Mouse (Mus musculus): ENCODE results near the gene Wdr70.

DNA sequence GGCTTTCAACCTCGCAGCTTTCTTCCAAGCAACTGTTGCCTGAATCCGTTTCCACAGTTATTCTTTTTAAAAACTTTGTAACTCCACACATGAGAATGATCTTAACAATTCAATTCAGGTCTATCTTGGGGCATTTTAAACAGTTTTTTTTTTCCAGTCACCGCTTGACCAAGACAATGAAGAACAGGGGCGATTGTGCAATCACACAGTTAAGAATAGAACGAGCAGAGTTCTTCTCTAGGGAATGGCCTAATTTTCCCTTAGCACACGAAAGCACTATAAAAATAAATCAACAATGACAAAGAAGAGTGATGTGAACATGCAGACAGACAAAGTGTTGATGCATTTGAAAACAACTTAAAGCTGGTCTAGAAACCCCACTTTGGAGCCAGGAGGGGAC is 223.1 kb downstream of the Wdr70 start:
- TF ChIP-seq CTCF (IDR thresholded peaks at IDR 0.05) (no peak), EP300 (IDR thresholded peaks at IDR 0.05) (no peak)
